In genomic region chr6:137364681-137365080, GRCm38 (mm10) we compare ENCODE assay signal across 9 mouse cellular contexts.
DNase-seq lines count a peak whose midpoint lies in the region; ATAC-seq and TF ChIP-seq lines count a peak whose summit lies in the region.
"Had no signal": no experiment of that assay in that cellular context is flagged by ENCODE, and none has a peak within 500 bp of the region (broad histone marks: within the 10 kb centered on the region; RNA-seq: fewer than 3 reads in every experiment).

No protein-coding gene starts in this region.

- peak; percentile 27 for DNase-seq in gastrocnemius, adult 2 months
- no peak for DNase-seq in gastrocnemius, adult 18-20 months (ENCODE audit: low spot score)
- peak; percentile 91 for DNase-seq in Muller cell, postnatal 12 days (ENCODE audit: inconsistent ontology term)
- peak; percentile 90 for DNase-seq in forebrain, postnatal 0 days
- DNase-seq in layer of hippocampus, adult 18-20 months (ENCODE audit: low spot score in 2 of 2), result peak; percentile 60 to 80
- DNase-seq in midbrain, postnatal 0 days (ENCODE audit: low spot score), result peak; percentile 94
- no peak for DNase-seq in spleen, adult 18-20 months
- no peak for DNase-seq in stomach, postnatal 0 days (ENCODE audit: low spot score)

- intact Hi-C loops in gastrocnemius, adult 2 months (cut with DNase I), result no loop called here

- peaks cover 3% of the 10 kb centered on the region; the same call in 1 of the 2 replicates for H3K36me3 ChIP-seq in forebrain, postnatal 0 days (ENCODE audit: insufficient read depth)
- no peaks in the 10 kb centered on the region for H3K36me3 ChIP-seq in midbrain, postnatal 0 days (ENCODE audit: insufficient read depth, low read length)
- no peaks in the 10 kb centered on the region for H3K36me3 ChIP-seq in stomach, postnatal 0 days (ENCODE audit: control insufficient read depth, insufficient read depth, low read length)
- H3K36me3 ChIP-seq: liver, embryonic 15.5 days had no signal

- no peak for TF ChIP-seq EP300 in stomach, postnatal 0 days (optimal IDR thresholded peaks at IDR 0.05)

- no peak overlapping the region for H3K27ac ChIP-seq in gastrocnemius, adult 2 months
- no peak overlapping the region for H3K27ac ChIP-seq in forebrain, postnatal 0 days (ENCODE audit: low read depth, low read length)
- no peak overlapping the region for H3K27ac ChIP-seq in midbrain, postnatal 0 days (ENCODE audit: low read depth, low read length)
- H3K27ac ChIP-seq in stomach, postnatal 0 days (replicated peaks), result no peak overlapping the region
- H3K27ac ChIP-seq: liver, embryonic 15.5 days had no signal

- H3K4me2 ChIP-seq in forebrain, postnatal 0 days (ENCODE audit: low read depth), result no peak overlapping the region
- no peak overlapping the region for H3K4me2 ChIP-seq in midbrain, postnatal 0 days (ENCODE audit: low read depth, low read length, poor library complexity, severe bottlenecking)
- no peak overlapping the region for H3K4me2 ChIP-seq in stomach, postnatal 0 days (replicated peaks; ENCODE audit: low read depth)
- H3K4me2 ChIP-seq: liver, embryonic 15.5 days had no signal

- WGBS in forebrain, postnatal 0 days, result 20% methylated on average over 5 of the region's 5 CpGs
- 41% methylated on average over 5 of the region's 5 CpGs for WGBS in midbrain, postnatal 0 days
- 54% methylated on average over 5 of the region's 5 CpGs for WGBS in stomach, postnatal 0 days

- no peak overlapping the region for H3K9ac ChIP-seq in forebrain, postnatal 0 days
- no peak overlapping the region for H3K9ac ChIP-seq in midbrain, postnatal 0 days (replicated peaks; ENCODE audit: low read length, poor library complexity, severe bottlenecking)
- H3K9ac ChIP-seq in stomach, postnatal 0 days (ENCODE audit: low read length), result no peak overlapping the region
- H3K9ac ChIP-seq: liver, embryonic 15.5 days had no signal

- TF ChIP-seq CTCF in gastrocnemius, adult 2 months (IDR thresholded peaks at IDR 0.05), result no peak
- no peak for TF ChIP-seq CTCF in forebrain, postnatal 0 days (IDR thresholded peaks at IDR 0.05; ENCODE audit: low read depth)
- TF ChIP-seq CTCF in midbrain, postnatal 0 days (IDR thresholded peaks at IDR 0.05), result no peak
- TF ChIP-seq CTCF in stomach, postnatal 0 days (IDR thresholded peaks at IDR 0.05; ENCODE audit: low read depth), result no peak

- peak; percentile 92 for ATAC-seq in forebrain, postnatal 0 days
- ATAC-seq in midbrain, postnatal 0 days (ENCODE audit: low FRiP score), result 0 out of 2 replicates have a peak, but pooled peaks have one; percentile 45
- ATAC-seq in stomach, postnatal 0 days (ENCODE audit: low FRiP score, low TSS enrichment), result no peak

- no peaks in the 10 kb centered on the region for H3K9me3 ChIP-seq in forebrain, postnatal 0 days (ENCODE audit: low read length)
- no peaks in the 10 kb centered on the region for H3K9me3 ChIP-seq in midbrain, postnatal 0 days (ENCODE audit: low read length)
- no peaks in the 10 kb centered on the region for H3K9me3 ChIP-seq in stomach, postnatal 0 days (ENCODE audit: control insufficient read depth, low read length)
- H3K9me3 ChIP-seq: liver, embryonic 15.5 days had no signal

- no peaks in the 10 kb centered on the region for H3K4me1 ChIP-seq in forebrain, postnatal 0 days (ENCODE audit: insufficient read depth)
- 0 out of 2 replicates have a peak, but pooled peaks cover 3% of the 10 kb centered on the region for H3K4me1 ChIP-seq in midbrain, postnatal 0 days (ENCODE audit: insufficient read depth, low read length)
- no peaks in the 10 kb centered on the region for H3K4me1 ChIP-seq in stomach, postnatal 0 days (replicated peaks; ENCODE audit: control insufficient read depth, insufficient read depth)
- H3K4me1 ChIP-seq: liver, embryonic 15.5 days had no signal

- H3K4me3 ChIP-seq in gastrocnemius, adult 2 months, result no peak overlapping the region
- H3K4me3 ChIP-seq in forebrain, postnatal 0 days (ENCODE audit: low read depth, low read length), result no peak overlapping the region
- no peak overlapping the region for H3K4me3 ChIP-seq in midbrain, postnatal 0 days (ENCODE audit: low read depth, low read length)
- no peak overlapping the region for H3K4me3 ChIP-seq in stomach, postnatal 0 days (ENCODE audit: low read depth, low read length)
- H3K4me3 ChIP-seq: liver, embryonic 15.5 days had no signal

- no peaks in the 10 kb centered on the region; the same call in 1 of the 2 replicates for H3K27me3 ChIP-seq in forebrain, postnatal 0 days (ENCODE audit: insufficient read depth, low read length)
- no peaks in the 10 kb centered on the region for H3K27me3 ChIP-seq in midbrain, postnatal 0 days (ENCODE audit: insufficient read depth, low read length)
- H3K27me3 ChIP-seq in stomach, postnatal 0 days (ENCODE audit: control insufficient read depth, insufficient read depth, low read length), result no peaks in the 10 kb centered on the region
- H3K27me3 ChIP-seq: liver, embryonic 15.5 days had no signal

Comparison
In these comparisons a context has a peak if more than half of its experiments do, and no peak if none do; other contexts are left out.
1. DNase-seq: peak in gastrocnemius, adult 2 months (single experiment), Muller cell, postnatal 12 days (single experiment), forebrain, postnatal 0 days (single experiment), layer of hippocampus, adult 18-20 months (2 of 2) and midbrain, postnatal 0 days (single experiment); none in gastrocnemius, adult 18-20 months (single experiment), spleen, adult 18-20 months (0 of 2) and stomach, postnatal 0 days (single experiment).